Mouse (Mus musculus) left cerebral cortex, postnatal 25 days (tissue): Measurements from ENCODE around the gene Ccdc190. TPM values are rescaled to one million over a fixed set of nuclear protein-coding genes. Genes with fewer than 3 reads are reported as not detected.

Experiments
- DNase-seq, 2 experiments: peaks; one replicate each; pipeline ENCODE4 v3.0.0; 2022; ENCODE audit warnings: low spot score in 2 of 2, mixed read lengths in 1 of 2
- intact Hi-C: fragments of 180-260 bp; cut with DNase I; formaldehyde crosslinking; loops from one replicate; pipeline ENCODE4 v1.15.1; 2025
- total RNA-seq, 2 experiments: library from RNA; stranded (reverse); gene quantifications; 2 replicates each; pipeline ENCODE4 v1.2.3; 2021

Gene Ccdc190
- total RNA-seq, result 10 to 100 TPM; 16.5 to 19.4 TPM

GRCm38 (mm10) chr1:169928454-169928971 lies at the start of gene Ccdc190:
Gene Ccdc190 (plus strand): TSS chr1:169928648.
- intact Hi-C loops, result no loop called here
- peak in 1 of 2 experiments; percentile 43 for DNase-seq

- intact Hi-C loops, result no loop called here
- peak in 1 of 2 experiments; percentile 81 for DNase-seq
These were observed 49.4 kb upstream of the Ccdc190 start for GRCm38 (mm10) chr1:169879060-169879459.

GRCm38 (mm10) chr1:169880181-169880580 lies 48.3 kb upstream of the Ccdc190 start:
- DNase-seq, result no peak
- intact Hi-C loops, result loop anchor here (5.0 kb wide), 1 partner anchor 48 kb away; no protein-coding TSS in a partner anchor

GRCm38 (mm10) chr1:169883081-169883565 lies 45.3 kb upstream of the Ccdc190 start:
- peak in 1 of 2 experiments; percentile 87 for DNase-seq
- intact Hi-C loops, result loop anchor here (2.0 to 5.0 kb wide), 2 partner anchors 16 to 51 kb away; no protein-coding TSS in a partner anchor

- intact Hi-C loops, result no loop called here
- DNase-seq, result no peak
These were observed 39.2 kb upstream of the Ccdc190 start for GRCm38 (mm10) chr1:169889250-169889649.

- intact Hi-C loops, result no loop called here
- no peak for DNase-seq
These were observed 34.5 kb upstream of the Ccdc190 start for GRCm38 (mm10) chr1:169893976-169894375.

GRCm38 (mm10) chr1:169895686-169896085 lies 32.8 kb upstream of the Ccdc190 start:
- DNase-seq, result peak in 1 of 2 experiments; percentile 51
- intact Hi-C loops, result loop anchor here (5.0 kb wide), 2 partner anchors 63 to 78 kb away; no protein-coding TSS in a partner anchor

- DNase-seq, result no peak
- intact Hi-C loops, result loop anchor here (2.0 to 5.0 kb wide), 3 partner anchors 15 to 81 kb away; no protein-coding TSS in a partner anchor
These were observed 30.5 kb upstream of the Ccdc190 start for GRCm38 (mm10) chr1:169897916-169898315.

GRCm38 (mm10) chr1:169898607-169899006 lies 29.8 kb upstream of the Ccdc190 start:
- peak in 1 of 2 experiments; percentile 78 for DNase-seq
- intact Hi-C loops, result loop anchor here (2.0 to 5.0 kb wide), 3 partner anchors 16 to 81 kb away; no protein-coding TSS in a partner anchor

GRCm38 (mm10) chr1:169900771-169901336 lies 27.6 kb upstream of the Ccdc190 start:
- intact Hi-C loops, result no loop called here

GRCm38 (mm10) chr1:169909163-169909562 lies 19.3 kb upstream of the Ccdc190 start:
- no peak for DNase-seq
- intact Hi-C loops, result no loop called here

More at GRCm38 (mm10) chr1:169900771-169901336, 27.6 kb upstream of the Ccdc190 start:
- DNase-seq, result peak in 1 of 2 experiments; percentile 78

- no peak for DNase-seq
These were observed 18.8 kb upstream of the Ccdc190 start for GRCm38 (mm10) chr1:169909659-169910058.

GRCm38 (mm10) chr1:169910751-169911150 lies 17.7 kb upstream of the Ccdc190 start:
- no peak for DNase-seq
- intact Hi-C loops, result no loop called here

More at GRCm38 (mm10) chr1:169909659-169910058, 18.8 kb upstream of the Ccdc190 start:
- intact Hi-C loops, result no loop called here

GRCm38 (mm10) chr1:169911526-169911925 lies 16.9 kb upstream of the Ccdc190 start:
- no peak for DNase-seq
- intact Hi-C loops, result no loop called here

GRCm38 (mm10) chr1:169916659-169917058 lies 11.8 kb upstream of the Ccdc190 start:
- no peak for DNase-seq
- intact Hi-C loops, result no loop called here

- intact Hi-C loops, result no loop called here
- no peak for DNase-seq
These were observed 11.2 kb upstream of the Ccdc190 start for GRCm38 (mm10) chr1:169917115-169917796.

- DNase-seq, result peak; percentile 71 to 88
- intact Hi-C loops, result loop anchor here (2.0 kb wide), 1 partner anchor 173 kb away; no protein-coding TSS in a partner anchor
These were observed 10.4 kb upstream of the Ccdc190 start for GRCm38 (mm10) chr1:169917998-169918397.

GRCm38 (mm10) chr1:169919211-169919610 lies 9.2 kb upstream of the Ccdc190 start:
- intact Hi-C loops, result loop anchor here (1.0 to 2.0 kb wide), 4 partner anchors 174 to 388 kb away; partner anchors contain the start of gene Nuf2
- DNase-seq, result peak; percentile 68 to 84

GRCm38 (mm10) chr1:169921710-169922211 lies 6.7 kb upstream of the Ccdc190 start:
- intact Hi-C loops, result no loop called here
- DNase-seq, result peak in 1 of 2 experiments; percentile 49

- DNase-seq, result no peak
- intact Hi-C loops, result no loop called here
These were observed 3.9 kb upstream of the Ccdc190 start for GRCm38 (mm10) chr1:169924567-169924966.
